Mouse (Mus musculus) embryonic fibroblast, embryonic 13.5 days (primary cell): ENCODE results near the gene Strn.

Source experiments
- CTCF ChIP-seq: IDR thresholded peaks from 2 replicates; pipeline ENCODE4 v1.5.1; 2011; ENCODE audit warnings: mild to moderate bottlenecking, control low read depth, low read length, moderate library complexity, borderline replicate concordance; ENCODE audit not compliant: insufficient read depth
- POLR2A ChIP-seq: IDR thresholded peaks from 2 replicates; pipeline ENCODE4 v1.6.1; 2011; ENCODE audit warnings: low read depth, mild to moderate bottlenecking, control low read depth, low read length, moderate library complexity

GRCm38 (mm10) chr17:78735731-78736472 is 1.1 kb downstream of the Strn start:
- TF ChIP-seq CTCF = no peak
- TF ChIP-seq POLR2A = no peak
